Mouse (Mus musculus) embryonic fibroblast, embryonic 13.5 days (primary cell): ENCODE measurements at regions not wholly inside any gene's neighbourhood (a gene's known extent, or its start where the extent isn't known, plus 50 kb on each side); places are given as distances from the start of the nearest gene placed in this dataset.

Source experiments
- CTCF ChIP-seq: IDR thresholded peaks from 2 replicates; pipeline ENCODE4 v1.5.1; 2011; ENCODE audit warnings: mild to moderate bottlenecking, control low read depth, low read length, moderate library complexity, borderline replicate concordance; ENCODE audit not compliant: insufficient read depth
- POLR2A ChIP-seq: IDR thresholded peaks from 2 replicates; pipeline ENCODE4 v1.6.1; 2011; ENCODE audit warnings: low read depth, mild to moderate bottlenecking, control low read depth, low read length, moderate library complexity

- TF ChIP-seq CTCF (no peak), POLR2A (no peak)
These were observed 129.3 kb downstream of the Zfp706 start for GRCm38 (mm10) chr15:36878276-36878675.
